Mouse (Mus musculus) bone marrow macrophage, adult 2 months (primary cell): Measurements from ENCODE around the gene Cmya5.

ENCODE experiments used
- CTCF ChIP-seq: IDR thresholded peaks from 2 replicates; pipeline ENCODE4 v1.5.1; 2012; ENCODE audit warnings: low read depth, mild to moderate bottlenecking, low read length, moderate library complexity
- POLR2A ChIP-seq: IDR thresholded peaks from 2 replicates; pipeline ENCODE4 v1.6.1; 2012; ENCODE audit warnings: mild to moderate bottlenecking, low read depth, low read length, borderline replicate concordance

DNA sequence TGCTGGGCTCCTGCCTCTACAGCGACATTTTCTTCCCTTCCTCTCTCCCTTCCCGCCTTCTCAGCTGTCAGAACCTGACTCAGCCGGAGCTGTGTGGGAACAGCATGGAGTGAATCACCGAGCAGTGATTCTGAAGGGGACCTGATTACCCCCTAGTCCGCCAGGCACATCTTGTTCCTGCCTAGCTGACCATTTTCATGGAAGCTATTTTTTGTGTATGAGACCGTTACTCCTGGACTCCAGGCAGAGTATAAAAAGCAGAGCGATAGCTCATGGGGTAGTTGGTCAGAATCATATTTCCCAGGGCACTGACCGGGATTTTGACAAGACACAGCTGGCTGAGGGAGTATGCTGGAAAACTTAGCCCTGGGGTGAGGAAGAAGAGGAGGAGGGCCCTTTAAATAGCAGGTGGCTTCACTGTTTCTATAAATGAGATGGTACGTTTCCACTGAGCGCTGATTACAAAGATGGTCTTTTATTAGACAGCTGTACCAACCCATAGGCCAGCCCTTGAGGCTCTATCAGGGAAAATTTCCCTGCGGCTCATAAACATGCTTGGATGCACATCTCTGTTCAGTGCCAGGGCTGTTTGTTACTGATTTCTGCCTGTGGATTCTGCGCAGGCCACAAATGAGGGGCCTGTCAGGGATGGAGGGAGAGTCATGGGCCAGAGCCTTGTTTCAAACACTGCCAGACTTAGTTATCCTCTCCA lies 143.7 kb downstream of the Cmya5 start:
- TF ChIP-seq CTCF: no peak
- TF ChIP-seq POLR2A: no peak
